In genomic region chr3:84217118-84217960, GRCm38 (mm10) we compare ENCODE assay signal across 11 mouse cellular contexts. TPM values are rescaled to one million over a fixed set of nuclear protein-coding genes. Genes with fewer than 3 reads are reported as not detected.
A peak's percentile ranks its signal among the peaks of the same experiment; 100 is the strongest.
DNase-seq lines count a peak whose midpoint lies in the region; ATAC-seq and TF ChIP-seq lines count a peak whose summit lies in the region.
"Had no signal": no experiment of that assay in that cellular context is flagged by ENCODE, and none has a peak within 500 bp of the region (broad histone marks: within the 10 kb centered on the region; RNA-seq: fewer than 3 reads in every experiment).

No protein-coding gene starts in this region.

- H3K4me3 ChIP-seq in embryonic facial prominence, embryonic 15.5 days (replicated peaks): no peak overlapping the region
- peak overlapping the region; percentile 55 for H3K4me3 ChIP-seq in hindbrain, embryonic 16.5 days (ENCODE audit: low read length)
- H3K4me3 ChIP-seq in thymus, adult 2 months (ENCODE audit: control insufficient read depth, insufficient read depth, low read length): no peak overlapping the region
- H3K4me3 ChIP-seq in stomach, postnatal 0 days (ENCODE audit: low read depth, low read length): no peak overlapping the region
- H3K4me3 ChIP-seq: stomach, embryonic 15.5 days had no signal

- no peaks in the 10 kb centered on the region for H3K9me3 ChIP-seq in embryonic facial prominence, embryonic 15.5 days (replicated peaks)
- no peaks in the 10 kb centered on the region for H3K9me3 ChIP-seq in hindbrain, embryonic 16.5 days (ENCODE audit: control insufficient read depth, low read length)
- no peaks in the 10 kb centered on the region for H3K9me3 ChIP-seq in stomach, postnatal 0 days (ENCODE audit: control insufficient read depth, low read length)
- H3K9me3 ChIP-seq: stomach, embryonic 15.5 days had no signal

- H3K9ac ChIP-seq in embryonic facial prominence, embryonic 15.5 days: no peak overlapping the region
- peak overlapping the region; percentile 39; the same call in 1 of the 2 replicates for H3K9ac ChIP-seq in hindbrain, embryonic 16.5 days (ENCODE audit: low read depth, low read length)
- H3K9ac ChIP-seq in stomach, postnatal 0 days (ENCODE audit: low read length): no peak overlapping the region
- H3K9ac ChIP-seq: stomach, embryonic 15.5 days had no signal

- no peak for ATAC-seq in embryonic facial prominence, embryonic 15.5 days (ENCODE audit: insufficient number of reproducible peaks, low FRiP score, low TSS enrichment, low read depth)
- no peak for ATAC-seq in hindbrain, embryonic 16.5 days
- ATAC-seq in stomach, postnatal 0 days (ENCODE audit: low FRiP score, low TSS enrichment): no peak

- TF ChIP-seq POLR2A in thymus, adult 2 months (IDR thresholded peaks at IDR 0.05; ENCODE audit: control insufficient read depth, extremely low read depth, insufficient read depth, low read length, poor library complexity): no peak

- H3K4me1 ChIP-seq in embryonic facial prominence, embryonic 15.5 days: peaks cover 68% of the 10 kb centered on the region
- H3K4me1 ChIP-seq in hindbrain, embryonic 16.5 days (ENCODE audit: control insufficient read depth, insufficient read depth, low read depth, low read length): peaks cover 53% of the 10 kb centered on the region
- H3K4me1 ChIP-seq in thymus, adult 2 months (replicated peaks; ENCODE audit: control insufficient read depth, insufficient read depth, low read length): peaks cover 3% of the 10 kb centered on the region; the same call in 1 of the 2 replicates
- H3K4me1 ChIP-seq in stomach, postnatal 0 days (replicated peaks; ENCODE audit: control insufficient read depth, insufficient read depth): no peaks in the 10 kb centered on the region; the same call in 1 of the 2 replicates

- H3K4me2 ChIP-seq in embryonic facial prominence, embryonic 15.5 days (replicated peaks): no peak overlapping the region
- H3K4me2 ChIP-seq in hindbrain, embryonic 16.5 days (ENCODE audit: low read length): peak overlapping the region; percentile 63
- H3K4me2 ChIP-seq in stomach, postnatal 0 days (replicated peaks; ENCODE audit: low read depth): no peak overlapping the region
- H3K4me2 ChIP-seq: stomach, embryonic 15.5 days had no signal

- TF ChIP-seq CTCF in thymus, adult 2 months (IDR thresholded peaks at IDR 0.05; ENCODE audit: borderline replicate concordance, control insufficient read depth, extremely low read depth, insufficient read depth, low read length, poor library complexity): no peak
- TF ChIP-seq CTCF in stomach, postnatal 0 days (IDR thresholded peaks at IDR 0.05; ENCODE audit: low read depth): no peak

- H3K27me3 ChIP-seq in embryonic facial prominence, embryonic 15.5 days: no peaks in the 10 kb centered on the region
- no peaks in the 10 kb centered on the region for H3K27me3 ChIP-seq in hindbrain, embryonic 16.5 days (replicated peaks; ENCODE audit: control insufficient read depth, insufficient read depth, low read length)
- no peaks in the 10 kb centered on the region; the same call in 1 of the 2 replicates for H3K27me3 ChIP-seq in thymus, adult 2 months (ENCODE audit: control insufficient read depth, insufficient read depth, low read length)
- H3K27me3 ChIP-seq in stomach, postnatal 0 days (ENCODE audit: control insufficient read depth, insufficient read depth, low read length): no peaks in the 10 kb centered on the region
- H3K27me3 ChIP-seq: stomach, embryonic 15.5 days had no signal

- peak; percentile 56 to 66 for DNase-seq in right cerebral cortex, postnatal 10 days (ENCODE audit: low spot score in 2 of 2)
- DNase-seq in right cerebral cortex, postnatal 14 days: no peak
- DNase-seq in retina, embryonic 14.5 days (ENCODE audit: low spot score): peak; percentile 29
- DNase-seq in thymus, adult 2 months: no peak
- DNase-seq in stomach, postnatal 0 days (ENCODE audit: low spot score): no peak
- DNase-seq in kidney, adult 18-20 months: no peak

- WGBS in embryonic facial prominence, embryonic 15.5 days: 79% methylated on average over 12 of the region's 12 CpGs
- 36% methylated on average over 12 of the region's 12 CpGs for WGBS in hindbrain, embryonic 16.5 days
- 91% methylated on average over 12 of the region's 12 CpGs for WGBS in thymus, adult 2 months
- 76% methylated on average over 12 of the region's 12 CpGs for WGBS in stomach, postnatal 0 days

- H3K36me3 ChIP-seq in embryonic facial prominence, embryonic 15.5 days: no peaks in the 10 kb centered on the region
- H3K36me3 ChIP-seq in hindbrain, embryonic 16.5 days (ENCODE audit: control insufficient read depth, insufficient read depth, low read length): no peaks in the 10 kb centered on the region
- H3K36me3 ChIP-seq in thymus, adult 2 months (ENCODE audit: control insufficient read depth, insufficient read depth, low read length): no peaks in the 10 kb centered on the region
- H3K36me3 ChIP-seq in stomach, postnatal 0 days (ENCODE audit: control insufficient read depth, insufficient read depth, low read length): no peaks in the 10 kb centered on the region
- H3K36me3 ChIP-seq: stomach, embryonic 15.5 days had no signal

- TF ChIP-seq EP300 in stomach, postnatal 0 days (optimal IDR thresholded peaks at IDR 0.05): no peak

- H3K27ac ChIP-seq in embryonic facial prominence, embryonic 15.5 days (replicated peaks): 0 out of 2 replicates have a peak overlapping the region, but pooled peaks have one; percentile 22
- peak overlapping the region; percentile 67 for H3K27ac ChIP-seq in hindbrain, embryonic 16.5 days (ENCODE audit: low read depth, low read length)
- H3K27ac ChIP-seq in thymus, adult 2 months (ENCODE audit: control insufficient read depth, insufficient read depth, low read length): no peak overlapping the region
- H3K27ac ChIP-seq in stomach, postnatal 0 days (replicated peaks): no peak overlapping the region
- H3K27ac ChIP-seq: kidney, postnatal 0 days; stomach, embryonic 15.5 days had no signal

RNA-seq across cellular contexts. Expression of gene Gm6525, which starts 43.4 kb away (rescaled TPM):
- polyA plus RNA-seq in embryonic facial prominence, embryonic 15.5 days (2015; fragmentation: Nextera tagmentation; extraction: Ambion mirVana): 1.6 and 1.7 TPM in 2 replicates
- 1.6 and 1.8 TPM in 2 replicates for polyA plus RNA-seq in hindbrain, embryonic 16.5 days (2015; fragmentation: Nextera tagmentation; extraction: Ambion mirVana)
- not detected in 2 replicates for polyA plus RNA-seq in thymus, adult 2 months (2012; rRNA removed)
- polyA plus RNA-seq in stomach, postnatal 0 days (2015; fragmentation: Nextera tagmentation; extraction: Ambion mirVana): 0.75 and 0.88 TPM in 2 replicates
- polyA plus RNA-seq: liver, adult 2 months had no signal

Comparison
In these comparisons a context has a peak if more than half of its experiments do, and no peak if none do; other contexts are left out.
1. DNase-seq: peak in right cerebral cortex, postnatal 10 days (2 of 2) and retina, embryonic 14.5 days (single experiment); none in right cerebral cortex, postnatal 14 days (single experiment), thymus, adult 2 months (single experiment), stomach, postnatal 0 days (single experiment) and kidney, adult 18-20 months (single experiment).
2. H3K27ac ChIP-seq: peak in embryonic facial prominence, embryonic 15.5 days (single experiment) and hindbrain, embryonic 16.5 days (single experiment); none in thymus, adult 2 months (single experiment) and stomach, postnatal 0 days (single experiment).